Mouse (Mus musculus): ENCODE measurements around the gene Prkcg.

- TF ChIP-seq CTCF (IDR thresholded peaks at IDR 0.05; ENCODE audit: low read depth) (no peak), EP300 (IDR thresholded peaks at IDR 0.05; ENCODE audit: low read depth) (no peak)
Observed at GRCm38 (mm10) chr7:3287186-3287585, 1.8 kb upstream of the Prkcg start.

Data from liver, postnatal 0 days (tissue).